Mouse (Mus musculus): ENCODE data around the gene Actn4.

DNA sequence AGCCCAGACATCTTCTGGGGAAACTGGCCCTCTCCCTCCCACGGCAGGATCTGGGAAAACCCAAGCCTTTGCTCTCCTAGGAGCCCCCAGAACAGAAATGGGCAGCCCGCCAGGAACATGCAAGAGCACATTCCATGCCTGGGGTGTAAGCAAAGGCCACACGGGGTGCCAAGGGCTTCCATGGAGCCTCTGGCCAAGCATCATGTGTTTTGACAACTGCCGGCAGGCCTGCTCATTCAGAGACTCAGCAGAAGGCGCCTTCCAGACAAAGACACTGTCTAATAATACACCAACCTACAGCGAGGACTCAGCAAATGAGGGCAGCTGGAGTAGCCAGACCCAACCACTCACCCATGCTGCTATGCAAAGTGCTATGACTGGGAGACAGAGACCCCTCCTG is 42.3 kb downstream of the Actn4 start:
- TF ChIP-seq EP300 (IDR thresholded peaks at IDR 0.05; ENCODE audit: low read depth) (peak; percentile 93), CTCF (IDR thresholded peaks at IDR 0.05; ENCODE audit: low read depth) (no peak)

Data from heart, postnatal 0 days (tissue).